Mouse (Mus musculus) thymus, adult 2 months (tissue): ENCODE results near the gene March10.

Source experiments
- CTCF ChIP-seq: fragments of 200-500 bp; IDR thresholded peaks from 2 replicates; pipeline ENCODE4 v1.5.1; 2012; ENCODE audit warnings: mild to moderate bottlenecking, control low read depth, low read length, moderate library complexity, borderline replicate concordance; ENCODE audit not compliant: control insufficient read depth, poor library complexity, insufficient read depth; ENCODE audit errors: extremely low read depth
- POLR2A ChIP-seq: fragments of 200-500 bp; IDR thresholded peaks from 2 replicates; pipeline ENCODE4 v1.6.1; 2012; ENCODE audit warnings: mild to moderate bottlenecking, low read length, control low read depth, moderate library complexity; ENCODE audit not compliant: control insufficient read depth, poor library complexity, insufficient read depth; ENCODE audit errors: extremely low read depth

DNA sequence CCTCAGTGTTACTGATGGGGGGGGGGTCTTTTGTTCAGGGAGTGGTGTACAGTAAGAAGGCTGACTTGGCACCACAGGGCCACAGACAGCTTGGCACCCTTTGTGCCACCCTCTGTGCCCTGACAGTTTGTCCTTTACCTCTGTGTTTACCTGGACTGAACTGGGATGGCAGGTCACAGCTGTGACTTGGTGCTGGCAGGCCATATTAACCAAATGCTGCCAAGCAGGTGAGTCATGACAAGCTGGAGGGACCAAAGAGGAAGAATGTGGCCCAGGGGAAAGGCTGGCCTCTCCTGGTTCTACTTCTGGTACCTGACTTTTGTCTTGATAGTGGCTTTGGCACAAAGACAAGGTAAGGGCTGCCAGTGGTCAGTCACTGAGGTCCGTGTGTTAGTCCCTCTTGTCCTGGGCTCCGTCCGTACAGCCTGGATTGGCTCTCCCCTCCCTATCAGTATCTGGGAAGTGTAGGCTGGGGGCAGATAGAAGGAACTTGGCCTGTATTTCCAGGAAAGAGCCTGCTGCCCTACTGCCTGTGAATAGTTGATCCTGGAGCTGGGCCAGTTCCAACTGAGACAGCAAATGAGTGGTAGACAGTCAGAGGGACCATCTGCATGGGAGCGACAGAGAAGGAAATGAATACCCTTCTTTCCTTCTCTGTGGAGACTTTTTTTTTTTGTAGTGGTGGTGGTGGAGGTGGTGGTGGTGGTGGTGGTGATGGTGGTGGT lies 94.3 kb downstream of the March10 start:
- TF ChIP-seq CTCF (no peak), POLR2A (no peak)
